Mouse (Mus musculus): Measurements from ENCODE around the gene Asic1. TPM values are rescaled to one million over a fixed set of nuclear protein-coding genes. Genes with fewer than 3 reads are reported as not detected.
A peak's percentile ranks its signal among the peaks of the same experiment; 100 is the strongest.
"Not testable (repeated sequence)": the region's sequence is repeated elsewhere in the genome, so short reads cannot be mapped to it uniquely, and the experiment has no call there.

Gene Asic1
- total and polyA plus RNA-seq, 3 experiments, result 0.08 to 1.0 TPM; not detected in 1

DNA sequence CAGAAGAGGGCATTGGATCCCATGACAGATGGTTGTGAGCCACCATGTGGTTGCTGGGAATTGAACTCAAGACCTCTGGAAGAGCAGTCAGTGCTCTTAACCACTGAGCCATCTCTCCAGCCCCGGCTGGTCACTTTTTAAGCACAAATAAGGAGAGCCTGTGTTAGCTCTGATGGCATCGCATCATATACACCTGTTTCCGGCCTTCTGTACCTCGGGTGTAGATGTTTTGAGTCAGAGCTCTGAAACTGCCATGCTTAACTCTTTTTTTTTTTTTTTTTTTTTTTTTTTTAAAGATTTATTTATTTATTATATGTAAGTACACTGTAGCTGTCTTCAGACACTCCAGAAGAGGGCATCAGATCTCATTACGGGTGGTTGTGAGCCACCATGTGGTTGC is 56.9 kb downstream of the Asic1 start:
- Histone ChIP-seq H3K4me1 (ENCODE audit: control insufficient read depth in 1 of 2, insufficient read depth in 2 of 2, low read length in 2 of 2) (peaks cover 0 to 15% of the 10 kb centered on the region in 2 experiments; a peak in 2 of 4 replicates), H3K79me2 (ENCODE audit: control insufficient read depth, insufficient read depth, low read length, poor library complexity) (peaks cover 13% of the 10 kb centered on the region)
- peak; percentile 68; the same call in 1 of the 2 replicates for TF ChIP-seq ZNF384 (IDR thresholded peaks at IDR 0.05; ENCODE audit: low read depth, low read length)
- not testable (repeated sequence) for H3K4me3 ChIP-seq (ENCODE audit: control insufficient read depth in 1 of 2, insufficient read depth in 1 of 2, low read depth in 2 of 2, low read length in 2 of 2); H3K27ac ChIP-seq (ENCODE audit: control insufficient read depth, low read depth, low read length); H3K9ac ChIP-seq (ENCODE audit: control insufficient read depth, low read depth, low read length, poor library complexity, severe bottlenecking); H3K27me3 ChIP-seq (ENCODE audit: control insufficient read depth in 1 of 2, insufficient read depth in 2 of 2, low read length in 2 of 2); H3K9me3 ChIP-seq (replicated peaks; ENCODE audit: insufficient read depth, low read length); H3K36me3 ChIP-seq (ENCODE audit: control insufficient read depth in 1 of 2, insufficient read depth in 2 of 2, low read length in 2 of 2); DNase-seq (ENCODE audit: low read depth, low spot score)

DNA sequence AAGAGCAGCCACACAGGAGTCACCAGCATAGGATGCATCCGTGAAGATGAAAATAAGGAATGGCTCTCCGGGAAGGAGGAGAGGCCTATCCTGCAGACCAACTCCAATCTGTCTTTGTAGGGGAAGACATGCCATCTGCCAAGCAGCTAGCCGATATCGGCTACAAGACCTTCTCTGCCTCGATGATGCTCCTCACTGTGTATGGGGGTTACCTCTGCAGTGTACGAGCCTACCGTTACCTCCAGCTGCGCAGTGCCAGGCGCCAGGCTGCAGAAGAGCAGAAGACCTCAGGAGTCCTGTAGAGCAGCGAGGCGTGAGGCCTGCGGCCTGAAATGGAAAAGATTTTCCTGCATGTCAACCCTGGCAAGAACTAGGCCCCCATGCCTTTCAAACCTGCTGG is 57.4 kb downstream of the Asic1 start:
- Histone ChIP-seq H3K36me3 (ENCODE audit: control insufficient read depth in 1 of 2, insufficient read depth in 2 of 2, low read length in 2 of 2) (peaks cover 6 to 10% of the 10 kb centered on the region in 2 experiments), H3K9me3 (replicated peaks; ENCODE audit: insufficient read depth, low read length) (no peaks in the 10 kb centered on the region), H3K27me3 (ENCODE audit: control insufficient read depth in 1 of 2, insufficient read depth in 2 of 2, low read length in 2 of 2) (no peaks in the 10 kb centered on the region), H3K79me2 (ENCODE audit: control insufficient read depth, insufficient read depth, low read length, poor library complexity) (peaks cover 13% of the 10 kb centered on the region), H3K4me1 (ENCODE audit: control insufficient read depth in 1 of 2, insufficient read depth in 2 of 2, low read length in 2 of 2) (peaks cover 0 to 15% of the 10 kb centered on the region in 2 experiments; a peak in 2 of 4 replicates), H3K27ac (ENCODE audit: control insufficient read depth, low read depth, low read length) (no peak overlapping the region), H3K4me3 (ENCODE audit: control insufficient read depth in 1 of 2, insufficient read depth in 1 of 2, low read depth in 2 of 2, low read length in 2 of 2) (no peak overlapping the region), H3K9ac (ENCODE audit: control insufficient read depth, low read depth, low read length, poor library complexity, severe bottlenecking) (no peak overlapping the region)
- no peak for DNase-seq (ENCODE audit: low read depth, low spot score)
- TF ChIP-seq ZNF384 (IDR thresholded peaks at IDR 0.05; ENCODE audit: low read depth, low read length) (no peak), MYB (IDR thresholded peaks at IDR 0.05; ENCODE audit: low read depth, low read length) (no peak), ZMIZ1 (IDR thresholded peaks at IDR 0.05; ENCODE audit: low read depth, low read length) (no peak), EP300 (IDR thresholded peaks at IDR 0.05; ENCODE audit: low read depth in 1 of 2, low read length in 2 of 2) (no peak), CHD1 (IDR thresholded peaks at IDR 0.05; ENCODE audit: low read depth, low read length) (no peak), POLR2AphosphoS2 (IDR thresholded peaks at IDR 0.05; ENCODE audit: low read length) (no peak), ELF1 (IDR thresholded peaks at IDR 0.05; ENCODE audit: low read depth, low read length) (no peak), MYC (IDR thresholded peaks at IDR 0.05; ENCODE audit: low read depth, low read length) (no peak), TCF12 (IDR thresholded peaks at IDR 0.05; ENCODE audit: low read depth, low read length) (no peak), CHD2 (IDR thresholded peaks at IDR 0.05; ENCODE audit: low read length) (no peak), GABPA (IDR thresholded peaks at IDR 0.05; ENCODE audit: low read depth, low read length) (no peak), BHLHE40 (IDR thresholded peaks at IDR 0.05; ENCODE audit: borderline replicate concordance, low read depth, low read length) (no peak), ETS1 (IDR thresholded peaks at IDR 0.05; ENCODE audit: low read depth, low read length) (no peak), USF2 (IDR thresholded peaks at IDR 0.05; ENCODE audit: borderline replicate concordance in 1 of 2, insufficient read depth in 1 of 2, low read depth in 1 of 2, low read length in 2 of 2) (no peak), MAFK (IDR thresholded peaks at IDR 0.05; ENCODE audit: borderline replicate concordance, low read depth, low read length) (no peak), TAL1 (IDR thresholded peaks at IDR 0.05; ENCODE audit: low read length) (no peak), MXI1 (IDR thresholded peaks at IDR 0.05; ENCODE audit: low read depth, low read length) (no peak), NELFE (IDR thresholded peaks at IDR 0.05; ENCODE audit: low read depth, low read length) (no peak), HCFC1 (IDR thresholded peaks at IDR 0.05; ENCODE audit: low read depth, low read length) (no peak)

All from MEL (cell line).